Mouse (Mus musculus) liver, embryonic 15.5 days (tissue): Measurements from ENCODE around the gene Actr5. TPM values are rescaled to one million over a fixed set of nuclear protein-coding genes. Genes with fewer than 3 reads are reported as not detected.

Experiments
- ATAC-seq: fragments of 200-750 bp; cut with Nextera tagmentation; 2 replicates; pipeline ENCODE4 v1.8.0; 2017; ENCODE audit warnings: moderate number of reproducible peaks, mild to moderate bottlenecking, moderate library complexity; ENCODE audit not compliant: insufficient read depth
- H3K27ac ChIP-seq: fragments of 300-500 bp; sonication (generic); replicated peaks from 2 replicates; pipeline ENCODE4 v1.5.1; 2015; ENCODE audit warnings: mild to moderate bottlenecking, inconsistent platforms
- H3K27me3 ChIP-seq: fragments of 300-500 bp; sonication (generic); 2 replicates; pipeline ENCODE4 v1.6.1; 2015; ENCODE audit warnings: mild to moderate bottlenecking, inconsistent platforms
- H3K36me3 ChIP-seq: fragments of 300-500 bp; sonication (generic); replicated peaks from 2 replicates; pipeline ENCODE4 v1.6.1; 2015; ENCODE audit warnings: moderate library complexity, mild to moderate bottlenecking, inconsistent platforms
- H3K4me1 ChIP-seq: fragments of 300-500 bp; sonication (generic); replicated peaks from 2 replicates; pipeline ENCODE4 v1.6.1; 2015; ENCODE audit warnings: inconsistent platforms
- H3K4me2 ChIP-seq: fragments of 300-500 bp; sonication (generic); 2 replicates; pipeline ENCODE4 v1.6.1; 2015; ENCODE audit warnings: moderate library complexity, mild to moderate bottlenecking, inconsistent platforms
- H3K4me3 ChIP-seq: fragments of 300-500 bp; sonication (generic); replicated peaks from 2 replicates; pipeline ENCODE4 v1.5.1; 2015; ENCODE audit warnings: mild to moderate bottlenecking, inconsistent platforms
- H3K9ac ChIP-seq: fragments of 300-500 bp; sonication (generic); 2 replicates; pipeline ENCODE4 v1.6.1; 2015; ENCODE audit warnings: moderate library complexity, mild to moderate bottlenecking, inconsistent platforms
- H3K9me3 ChIP-seq: fragments of 300-500 bp; sonication (generic); replicated peaks from 2 replicates; pipeline ENCODE4 v1.6.1; 2016; ENCODE audit warnings: inconsistent platforms
- WGBS: fragments of 180-500 bp; shearing (Covaris S2); methylation state at CpG from one replicate; pipeline ENCODE4 v1.1.7; 2015; ENCODE audit warnings: mixed read lengths; ENCODE audit not compliant: insufficient replicate concordance; 5-methylcytosine and 5-hydroxymethylcytosine counted together
- polyA plus RNA-seq: library from polyadenylated mRNA; unstranded; fragments of >200 nt; fragmentation: Nextera tagmentation; extraction: Ambion mirVana; gene quantifications from 2 replicates; pipeline ENCODE4 v1.2.1, GENCODE M21; 2015

The Actr5 gene
- polyA plus RNA-seq, 1 experiment from 2014 or later, result 5.3 TPM

GRCm38 (mm10) chr2:158615161-158615680, 9.5 kb upstream of the Actr5 start:
- H3K27me3 ChIP-seq, result peaks cover 100% of the 10 kb centered on the region
- H3K4me3 ChIP-seq, result no peak overlapping the region
- no peak for ATAC-seq
- H3K9ac ChIP-seq, result no peak overlapping the region
- peaks cover 19% of the 10 kb centered on the region; the same call in 1 of the 2 replicates for H3K4me1 ChIP-seq
- H3K4me2 ChIP-seq, result peak overlapping the region; percentile 15
- H3K36me3 ChIP-seq, result no peaks in the 10 kb centered on the region
- 2% methylated on average over 24 of the region's 24 CpGs for WGBS
- H3K27ac ChIP-seq, result no peak overlapping the region
- H3K9me3 ChIP-seq, result no peaks in the 10 kb centered on the region

DNA sequence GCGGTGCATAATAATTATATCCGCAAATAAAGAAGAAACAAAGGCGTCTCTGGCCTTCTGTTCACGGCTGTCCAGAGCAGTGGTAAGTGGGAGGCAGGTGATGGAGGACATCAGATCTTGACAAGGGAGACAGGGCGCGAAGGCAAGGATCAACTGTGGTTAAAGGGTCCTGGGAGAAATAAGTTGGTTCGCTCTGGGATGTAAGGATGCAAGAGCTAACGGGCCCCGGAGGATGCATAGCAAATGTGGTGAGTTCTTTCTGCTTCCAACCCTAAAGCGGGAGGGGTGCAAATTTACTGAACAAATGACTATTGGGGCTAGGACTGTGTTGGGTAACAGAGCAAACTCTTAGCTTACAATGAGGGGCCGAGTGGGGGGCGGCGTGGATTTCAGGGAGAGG, 9.0 kb upstream of the Actr5 start:
- Histone ChIP-seq H3K9me3 (no peaks in the 10 kb centered on the region), H3K4me1 (peaks cover 14% of the 10 kb centered on the region; the same call in 1 of the 2 replicates), H3K4me2 (no peak overlapping the region), H3K27ac (no peak overlapping the region), H3K9ac (no peak overlapping the region), H3K4me3 (no peak overlapping the region), H3K27me3 (peaks cover 100% of the 10 kb centered on the region), H3K36me3 (no peaks in the 10 kb centered on the region)
- 6% methylated on average over 13 of the region's 13 CpGs for WGBS
- no peak for ATAC-seq

- Histone ChIP-seq H3K36me3 (no peaks in the 10 kb centered on the region), H3K9me3 (no peaks in the 10 kb centered on the region), H3K4me1 (peaks cover 11% of the 10 kb centered on the region; the same call in 1 of the 2 replicates), H3K27me3 (peaks cover 100% of the 10 kb centered on the region), H3K27ac (no peak overlapping the region), H3K4me2 (no peak overlapping the region), H3K4me3 (no peak overlapping the region), H3K9ac (no peak overlapping the region)
- no peak for ATAC-seq
- WGBS, result 2% methylated on average over 12 of the region's 12 CpGs
These were observed 8.4 kb upstream of the Actr5 start for GRCm38 (mm10) chr2:158616296-158616695.

DNA sequence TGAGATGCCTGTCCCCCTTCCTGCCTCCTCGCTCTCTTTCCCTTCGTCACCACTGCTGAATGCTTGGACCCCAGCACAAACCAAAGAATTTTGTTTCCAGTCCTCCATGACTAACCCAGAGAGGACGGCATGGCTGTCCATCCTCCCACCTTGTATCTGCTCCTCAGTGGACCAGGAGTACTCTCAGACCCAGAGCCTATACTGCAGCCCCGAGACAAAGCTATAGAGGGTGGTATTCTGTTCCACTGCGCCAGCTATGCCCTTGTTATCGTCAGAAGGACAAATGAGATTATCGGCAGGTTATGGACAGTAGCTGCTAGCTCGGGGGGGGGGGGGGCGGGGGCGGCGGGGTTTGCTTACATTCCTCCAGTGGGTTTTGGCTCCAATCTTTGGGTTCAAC, 7.9 kb upstream of the Actr5 start:
- WGBS, result 11% methylated on average over 11 of the region's 11 CpGs
- Histone ChIP-seq H3K27ac (no peak overlapping the region), H3K4me1 (peaks cover 11% of the 10 kb centered on the region; the same call in 1 of the 2 replicates), H3K27me3 (peaks cover 100% of the 10 kb centered on the region), H3K36me3 (no peaks in the 10 kb centered on the region), H3K4me3 (no peak overlapping the region), H3K9ac (no peak overlapping the region), H3K4me2 (no peak overlapping the region), H3K9me3 (no peaks in the 10 kb centered on the region)
- ATAC-seq, result no peak

DNA sequence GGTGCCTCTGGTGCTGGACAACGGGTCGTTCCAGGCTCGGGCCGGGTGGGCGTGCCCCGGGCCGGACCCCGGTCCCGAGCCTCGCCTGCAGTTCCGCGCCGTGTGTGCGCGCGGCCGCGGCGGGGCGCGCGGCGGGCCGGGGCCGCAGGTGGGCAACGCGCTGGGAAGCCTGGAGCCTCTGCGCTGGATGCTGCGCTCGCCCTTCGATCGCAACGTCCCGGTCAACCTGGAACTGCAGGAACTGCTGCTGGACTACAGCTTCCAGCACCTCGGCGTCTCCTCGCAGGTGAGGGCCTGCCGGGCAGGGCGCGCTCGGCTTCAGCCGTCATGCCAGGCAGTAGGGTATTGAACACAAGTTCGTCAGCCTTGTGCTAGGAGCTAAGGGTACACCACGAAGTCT, 543 bp downstream of the Actr5 start:
- Histone ChIP-seq H3K9ac (peak overlapping the region; percentile 76), H3K4me2 (peak overlapping the region; percentile 86), H3K27ac (peak overlapping the region; percentile 82), H3K4me3 (peak overlapping the region; percentile 90), H3K9me3 (no peaks in the 10 kb centered on the region), H3K27me3 (peaks cover 25% of the 10 kb centered on the region), H3K4me1 (peaks cover 29% of the 10 kb centered on the region), H3K36me3 (peaks cover 28% of the 10 kb centered on the region)
- ATAC-seq, result peak; percentile 59
- WGBS, result under 1% methylated on average over 42 of the region's 44 CpGs

DNA sequence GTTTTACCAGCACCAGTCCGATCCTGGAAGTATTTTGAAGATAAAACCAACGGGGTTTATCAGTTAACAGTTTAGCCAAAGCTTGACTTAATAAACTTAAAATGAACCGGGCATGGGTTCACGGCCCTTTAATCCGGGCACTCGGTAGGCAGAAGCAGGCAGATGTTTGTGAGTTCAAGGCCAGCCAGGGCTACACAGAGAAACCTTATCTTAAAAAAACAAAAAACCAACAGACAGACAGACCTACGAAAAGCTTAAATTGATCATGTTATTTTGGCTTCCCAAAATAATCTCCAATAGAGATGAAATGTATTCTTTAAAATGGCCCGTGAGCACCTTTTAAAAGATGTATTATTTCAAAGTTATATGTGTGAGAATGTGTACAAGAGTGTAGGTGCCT, 1.0 kb downstream of the Actr5 start:
- Histone ChIP-seq H3K27me3 (peaks cover 21% of the 10 kb centered on the region), H3K9ac (peak overlapping the region; percentile 76), H3K4me2 (peak overlapping the region; percentile 86), H3K4me1 (peaks cover 29% of the 10 kb centered on the region), H3K9me3 (no peaks in the 10 kb centered on the region), H3K27ac (peak overlapping the region; percentile 82; the same call in 1 of the 2 replicates), H3K36me3 (peaks cover 33% of the 10 kb centered on the region), H3K4me3 (peak overlapping the region; percentile 90)
- WGBS, result 14% methylated on average over 8 of the region's 8 CpGs
- ATAC-seq, result no peak

- Histone ChIP-seq H3K27ac (no peak overlapping the region), H3K27me3 (no peaks in the 10 kb centered on the region), H3K9me3 (no peaks in the 10 kb centered on the region), H3K4me2 (no peak overlapping the region), H3K4me1 (peaks cover 29% of the 10 kb centered on the region), H3K36me3 (peaks cover 62% of the 10 kb centered on the region), H3K9ac (no peak overlapping the region), H3K4me3 (no peak overlapping the region)
- WGBS, result 66% methylated on average over 3 of the region's 3 CpGs
- ATAC-seq, result no peak
These were observed 4.2 kb downstream of the Actr5 start for GRCm38 (mm10) chr2:158628858-158629257.

GRCm38 (mm10) chr2:158629414-158629813, 4.7 kb downstream of the Actr5 start:
- H3K27ac ChIP-seq, result no peak overlapping the region
- H3K36me3 ChIP-seq, result peaks cover 65% of the 10 kb centered on the region
- H3K4me2 ChIP-seq, result no peak overlapping the region
- no peak overlapping the region for H3K4me3 ChIP-seq
- no peak for ATAC-seq
- peaks cover 28% of the 10 kb centered on the region for H3K4me1 ChIP-seq
- 78% methylated on average over 1 of the region's 1 CpGs for WGBS
- no peaks in the 10 kb centered on the region for H3K27me3 ChIP-seq
- H3K9ac ChIP-seq, result no peak overlapping the region
- no peaks in the 10 kb centered on the region for H3K9me3 ChIP-seq

GRCm38 (mm10) chr2:158631873-158632272, 7.2 kb downstream of the Actr5 start:
- Histone ChIP-seq H3K4me2 (no peak overlapping the region), H3K9ac (no peak overlapping the region), H3K4me3 (no peak overlapping the region), H3K27ac (no peak overlapping the region), H3K4me1 (peaks cover 10% of the 10 kb centered on the region), H3K9me3 (no peaks in the 10 kb centered on the region), H3K27me3 (no peaks in the 10 kb centered on the region), H3K36me3 (peaks cover 89% of the 10 kb centered on the region)
- WGBS, result 77% methylated on average over 5 of the region's 5 CpGs
- ATAC-seq, result no peak

DNA sequence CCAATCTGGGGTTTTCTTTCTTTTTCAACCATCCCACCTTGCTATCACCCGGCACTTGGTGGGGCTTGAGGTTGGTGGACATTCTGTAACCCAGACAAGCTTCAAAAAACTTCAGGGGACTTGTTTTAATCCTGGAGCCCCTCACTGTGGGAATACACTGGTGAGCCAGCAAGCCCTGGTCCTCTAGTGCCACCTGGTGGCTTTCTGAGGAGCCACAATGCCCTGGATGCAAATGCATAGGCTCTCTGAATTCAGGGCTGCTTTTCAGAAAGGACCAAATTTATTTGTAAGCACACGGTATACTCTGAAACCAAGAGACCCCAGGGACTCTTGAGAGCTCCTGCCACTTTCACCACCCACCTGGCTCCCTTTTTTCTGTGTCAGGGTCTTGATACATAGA, 17.2 kb downstream of the Actr5 start:
- Histone ChIP-seq H3K4me2 (no peak overlapping the region), H3K4me1 (no peaks in the 10 kb centered on the region), H3K9me3 (no peaks in the 10 kb centered on the region), H3K36me3 (peaks cover 37% of the 10 kb centered on the region), H3K9ac (no peak overlapping the region), H3K27ac (no peak overlapping the region), H3K27me3 (no peaks in the 10 kb centered on the region), H3K4me3 (no peak overlapping the region)
- ATAC-seq, result no peak
- WGBS, result 16% methylated on average over 2 of the region's 2 CpGs

GRCm38 (mm10) chr2:158642587-158642986, 17.9 kb downstream of the Actr5 start:
- H3K9ac ChIP-seq, result no peak overlapping the region
- H3K27ac ChIP-seq, result no peak overlapping the region
- peaks cover 30% of the 10 kb centered on the region for H3K36me3 ChIP-seq
- no peaks in the 10 kb centered on the region for H3K4me1 ChIP-seq
- H3K4me2 ChIP-seq, result no peak overlapping the region
- 72% methylated on average over 2 of the region's 2 CpGs for WGBS
- no peaks in the 10 kb centered on the region for H3K27me3 ChIP-seq
- no peaks in the 10 kb centered on the region for H3K9me3 ChIP-seq
- no peak overlapping the region for H3K4me3 ChIP-seq
- ATAC-seq, result no peak

DNA sequence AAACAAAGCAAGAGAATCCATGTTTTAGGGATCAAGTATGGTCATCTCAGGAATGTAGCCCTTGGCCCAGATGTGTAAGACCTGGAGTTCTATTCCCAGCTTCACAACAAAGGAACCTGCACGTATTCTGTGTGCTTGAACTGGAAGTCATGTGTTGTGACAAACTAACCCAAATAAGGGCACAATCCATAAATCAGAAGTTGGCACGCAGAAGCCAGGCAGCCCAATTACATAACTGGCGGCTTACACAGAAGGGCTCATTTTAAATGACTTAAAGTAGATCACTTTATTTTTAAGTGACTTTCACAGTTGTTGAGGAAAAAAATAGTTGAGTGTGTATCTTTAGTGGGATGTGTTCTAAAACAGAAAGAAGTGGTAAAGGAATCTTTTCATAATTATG, 19.1 kb downstream of the Actr5 start:
- no peak for ATAC-seq

More for the DNA sequence above, 19.1 kb downstream of the Actr5 start:
- Histone ChIP-seq H3K9ac (no peak overlapping the region), H3K4me2 (no peak overlapping the region), H3K9me3 (no peaks in the 10 kb centered on the region), H3K4me1 (no peaks in the 10 kb centered on the region), H3K27me3 (no peaks in the 10 kb centered on the region), H3K36me3 (peaks cover 19% of the 10 kb centered on the region), H3K27ac (no peak overlapping the region), H3K4me3 (no peak overlapping the region)
- WGBS, result 61% methylated on average over 3 of the region's 3 CpGs
